Mouse (Mus musculus): ENCODE results near the gene Cdh20.

Gene Cdh20

DNA sequence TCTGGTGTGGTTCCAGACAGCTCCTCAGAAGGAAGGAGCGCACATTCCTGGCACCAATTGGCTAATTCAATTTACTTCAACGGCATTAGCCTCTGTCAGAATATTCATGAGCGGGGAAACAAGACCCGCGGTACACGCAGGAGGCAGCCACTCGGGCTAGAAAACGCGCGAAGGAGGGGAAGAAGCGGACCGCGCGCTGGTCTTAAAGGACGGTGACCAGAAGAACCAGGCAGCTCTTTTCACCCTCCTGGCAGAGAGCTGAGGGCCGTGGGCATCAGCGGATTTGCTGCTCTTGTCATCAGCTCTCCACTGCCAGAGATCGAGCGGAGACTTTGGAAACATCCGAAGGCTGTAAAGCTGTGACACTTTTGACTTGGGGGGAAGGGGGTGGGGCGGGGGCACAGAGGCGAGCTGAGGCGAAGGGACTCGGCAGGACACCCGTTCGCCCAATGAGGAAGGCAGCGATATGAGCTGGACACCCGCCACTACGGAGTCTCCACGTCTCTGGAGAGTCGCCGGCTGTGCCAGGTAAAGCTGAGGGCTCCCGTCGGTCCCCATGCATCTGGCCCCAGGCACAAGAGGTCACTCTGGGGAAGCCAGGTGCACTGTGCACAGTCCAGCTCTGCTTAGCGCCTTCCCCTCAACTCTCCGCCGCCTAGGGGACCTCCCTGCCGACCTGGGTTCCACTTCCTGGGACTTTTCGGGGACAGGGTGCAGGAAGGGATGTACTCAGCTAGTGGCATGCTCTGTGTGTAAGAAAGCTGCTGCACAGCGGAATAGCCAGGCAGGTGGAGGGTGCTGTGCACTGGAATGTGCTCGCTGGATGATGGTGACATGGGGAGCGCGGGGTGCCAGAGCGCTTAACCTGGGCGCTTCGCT is at the start of gene Cdh20:
Gene Cdh20 (plus strand): TSS at position 159 of the 879 bp plus-strand sequence.
- peak in 1 of 2 experiments; percentile 19 for DNase-seq

DNA sequence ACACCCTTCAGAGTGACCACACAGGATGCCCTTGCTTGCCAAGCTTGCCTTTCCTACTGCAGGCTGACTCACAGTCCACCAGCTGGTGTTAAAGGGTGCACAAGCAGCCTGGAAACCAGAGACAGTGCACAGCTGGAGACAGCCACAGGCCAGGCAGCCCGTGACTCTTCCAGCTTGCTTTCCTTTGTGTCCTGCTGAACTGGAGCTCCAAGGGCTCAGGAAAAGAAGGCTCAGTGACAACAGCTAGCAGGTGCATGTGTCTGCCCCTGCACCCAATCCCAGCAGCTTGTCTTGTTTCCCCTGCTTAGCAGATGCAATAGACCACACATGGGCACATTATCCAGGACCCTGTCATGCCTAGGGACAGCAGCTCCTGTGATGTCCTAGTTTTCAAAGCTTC is 21.5 kb upstream of the Cdh20 start:
- no peak for DNase-seq

DNA sequence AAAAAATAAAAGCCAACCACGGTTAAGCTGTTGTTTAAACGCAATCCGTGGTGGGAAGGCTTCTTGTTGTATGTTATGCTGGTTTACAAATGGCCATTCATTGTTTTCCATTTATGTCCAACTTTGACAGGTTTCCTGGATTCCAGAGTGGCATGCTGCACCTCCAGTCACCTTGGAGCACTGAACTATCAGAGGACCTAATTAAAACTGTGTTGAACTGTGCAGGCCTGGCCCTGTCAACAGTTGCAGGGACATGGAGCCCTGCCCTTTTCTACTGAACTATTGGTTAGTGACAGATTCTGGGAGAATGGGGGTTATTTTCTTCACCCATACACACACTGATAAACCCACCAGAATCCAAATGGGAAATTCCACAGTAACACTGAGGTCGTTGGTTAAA is 20.9 kb upstream of the Cdh20 start:
- no peak for DNase-seq

DNA sequence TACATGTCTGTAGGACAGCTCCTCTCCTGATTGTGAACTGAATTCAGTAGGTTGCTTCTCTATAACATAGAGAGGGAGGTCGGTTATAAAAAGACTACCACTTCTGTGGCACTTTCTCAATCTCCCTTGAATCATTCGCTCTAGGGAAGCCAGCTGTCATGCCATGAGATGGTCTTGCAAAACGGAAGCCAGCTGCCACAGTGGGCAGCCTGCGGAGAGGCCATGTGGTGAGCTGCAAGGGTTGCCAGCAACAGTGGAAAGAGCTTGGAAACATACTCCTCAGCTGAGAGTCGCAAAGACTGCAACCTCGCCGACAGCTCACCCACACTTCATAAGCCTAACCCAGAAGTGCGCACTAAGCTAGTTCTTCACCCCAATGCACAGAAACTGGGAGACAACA is 13.8 kb upstream of the Cdh20 start:
- peak in 1 of 2 experiments; percentile 62 for DNase-seq

DNA sequence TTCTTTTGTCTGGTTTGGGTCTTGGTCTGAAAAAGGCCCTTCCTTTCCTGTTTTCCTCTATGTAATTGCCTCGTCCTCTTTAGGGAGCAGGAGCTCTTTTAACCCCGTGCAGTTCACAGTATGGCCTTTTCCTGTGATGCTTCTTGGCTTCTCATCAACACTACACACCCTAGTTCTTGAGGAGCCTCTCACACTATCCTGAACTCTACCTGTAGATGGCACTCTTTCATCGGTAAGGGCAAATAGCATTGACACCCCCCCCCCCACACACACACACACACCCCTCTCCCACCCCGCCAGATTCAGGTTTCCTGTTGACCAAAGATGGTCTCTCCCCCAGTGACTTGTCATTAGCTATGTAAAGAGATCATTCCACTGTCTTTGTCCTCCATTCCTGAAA is 12.4 kb upstream of the Cdh20 start:
- DNase-seq: no peak

DNA sequence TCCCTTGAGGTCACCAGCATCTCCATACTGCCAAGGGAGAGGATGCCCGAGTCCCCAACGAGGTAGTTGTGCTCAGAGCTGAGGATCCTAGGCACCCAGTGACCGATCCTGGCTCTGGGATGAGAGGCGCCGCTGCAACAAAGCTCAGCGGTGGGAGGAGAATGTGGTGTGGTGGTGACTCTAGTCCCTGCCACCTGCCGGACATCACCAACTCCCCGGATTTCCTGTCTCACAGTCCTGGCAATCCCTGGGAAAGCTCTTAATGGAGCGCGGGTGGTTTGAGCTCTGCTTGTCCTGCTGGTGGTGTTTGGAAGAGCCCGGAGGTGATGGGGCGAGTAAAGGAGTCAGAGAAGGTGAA is 900 bp downstream of the Cdh20 start:
- peak in 1 of 2 experiments; percentile 19 for DNase-seq

DNA sequence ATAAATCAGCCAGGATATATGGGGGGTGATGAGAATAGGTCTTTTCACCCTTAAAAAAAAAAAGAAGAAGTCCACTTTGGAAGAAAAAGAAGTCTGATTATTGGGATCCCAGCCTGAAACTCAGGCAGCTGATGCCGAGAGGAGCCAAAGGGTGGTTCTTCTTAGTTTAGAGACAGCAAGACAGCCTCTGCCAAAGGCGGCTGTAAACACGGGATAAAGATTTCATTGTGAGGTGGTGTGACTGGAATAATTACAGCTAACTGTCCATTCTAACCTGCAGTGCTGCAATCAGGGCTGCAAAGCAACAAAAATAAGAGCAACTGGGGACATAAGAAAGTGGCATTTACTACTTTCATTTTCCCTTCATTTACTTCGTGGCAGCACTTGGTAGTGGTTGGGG is 3.6 kb downstream of the Cdh20 start:
- DNase-seq: no peak

DNA sequence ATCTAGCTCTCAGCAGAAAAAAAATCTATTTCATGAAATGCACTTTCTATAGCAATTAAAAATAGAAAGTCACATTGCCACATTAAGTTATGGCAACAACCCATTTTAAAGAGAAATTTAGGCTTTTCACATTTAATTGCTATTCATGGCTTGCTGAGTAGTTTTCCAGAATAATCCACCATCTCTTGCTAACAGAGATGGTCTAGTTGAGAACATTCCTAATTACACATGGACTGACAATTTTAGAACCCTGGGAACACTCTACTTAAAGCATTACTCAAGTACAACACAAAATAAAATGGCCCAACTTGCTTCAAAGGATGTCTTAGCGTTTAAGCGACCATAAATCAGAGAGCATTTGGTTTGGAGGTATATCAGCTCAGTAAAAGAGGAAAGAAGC is 4.9 kb downstream of the Cdh20 start:
- DNase-seq: no peak

DNA sequence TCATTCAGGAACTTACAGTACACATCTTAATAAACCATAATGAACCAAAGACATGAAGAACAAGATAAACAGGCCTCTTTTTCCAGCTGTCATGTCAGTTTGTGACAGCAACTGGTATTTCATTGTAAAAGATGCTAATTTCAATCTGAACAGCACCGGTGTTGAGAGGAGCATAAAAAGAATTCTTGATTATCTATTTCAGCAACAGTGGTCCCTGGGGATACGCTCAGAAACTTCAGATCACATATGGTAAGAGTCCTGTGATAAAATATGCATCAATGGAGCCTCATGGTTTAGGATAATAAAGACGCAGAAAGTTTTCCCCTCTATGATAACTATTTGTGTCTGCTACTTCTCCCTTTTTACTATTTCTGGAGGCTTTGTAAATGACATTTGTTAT is 25.2 kb downstream of the Cdh20 start:
- DNase-seq: no peak

DNA sequence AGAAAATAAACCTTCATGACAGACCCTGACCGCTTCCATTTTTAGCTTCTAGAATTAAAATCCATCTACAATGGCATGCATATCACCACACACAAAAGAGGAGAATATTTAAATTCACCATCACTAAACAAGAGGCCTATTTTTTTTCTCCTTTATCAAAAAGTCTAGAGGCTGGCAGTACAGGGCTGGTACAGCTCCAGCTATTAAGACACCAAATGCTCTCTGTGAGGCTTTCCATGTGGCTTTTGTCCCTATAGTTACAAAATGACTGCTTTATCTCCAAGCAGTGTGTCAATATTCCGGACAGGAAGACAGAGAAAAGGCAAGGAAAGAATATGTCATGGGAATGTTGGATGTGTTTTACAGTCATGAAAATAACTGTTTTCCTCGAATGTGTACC is 27.8 kb downstream of the Cdh20 start:
- DNase-seq: no peak

DNA sequence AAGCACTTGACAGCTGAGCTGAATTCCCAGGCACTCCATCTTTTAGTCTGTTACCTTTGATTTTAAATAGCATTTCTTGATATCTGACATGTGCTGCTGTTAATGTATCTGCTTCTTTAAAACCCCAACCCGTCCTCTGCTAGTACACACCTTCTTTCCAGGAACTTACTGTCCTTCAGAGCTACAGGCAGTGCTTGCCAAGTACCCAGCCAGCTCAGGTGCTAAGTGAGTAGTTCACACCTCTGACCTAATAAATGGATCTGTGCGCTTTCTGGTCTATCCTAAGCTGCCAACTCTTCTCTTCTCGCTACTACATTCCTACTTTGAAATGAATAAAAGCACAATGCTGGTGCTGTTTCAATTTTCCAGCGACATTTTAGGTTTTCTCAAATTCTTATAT is 28.8 kb downstream of the Cdh20 start:
- DNase-seq: no peak

DNA sequence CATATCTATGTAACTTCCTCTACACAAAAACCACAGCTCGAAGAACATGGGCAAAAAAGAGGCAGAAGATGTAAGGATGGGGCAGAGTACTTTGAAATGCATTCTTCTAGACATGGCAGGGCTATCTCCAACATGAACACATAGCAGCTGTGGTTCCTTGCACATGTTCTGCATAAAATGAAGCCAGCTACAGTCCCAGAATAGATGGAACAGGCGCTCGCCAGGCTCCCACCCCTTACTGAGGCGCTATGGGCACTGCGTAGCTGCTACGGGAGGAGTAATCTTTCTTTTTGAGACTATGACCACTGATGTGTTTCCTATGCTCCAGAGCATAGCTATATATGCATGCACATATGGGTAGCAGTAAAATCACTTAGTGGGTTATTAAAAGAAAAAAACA is 36.4 kb downstream of the Cdh20 start:
- DNase-seq: no peak

DNA sequence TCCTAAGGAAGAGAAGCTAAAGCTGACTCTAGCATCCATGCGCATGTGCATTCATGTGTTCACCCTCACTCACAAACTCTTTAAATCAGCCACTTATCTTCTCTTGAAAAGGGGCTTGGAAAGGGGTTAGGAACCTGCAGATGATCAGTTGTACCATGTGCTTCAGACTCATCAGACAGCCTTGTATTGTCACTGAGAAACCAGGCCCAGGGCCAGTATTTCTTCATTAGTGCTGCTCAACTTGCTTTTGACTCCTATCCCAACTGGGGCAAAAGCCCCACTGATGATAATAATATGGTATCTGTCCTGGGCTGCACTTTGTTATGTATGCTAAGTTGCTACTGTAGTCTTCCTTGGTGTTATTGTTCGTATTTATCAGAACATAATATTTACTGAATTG is 38.9 kb downstream of the Cdh20 start:
- no peak for DNase-seq

DNA sequence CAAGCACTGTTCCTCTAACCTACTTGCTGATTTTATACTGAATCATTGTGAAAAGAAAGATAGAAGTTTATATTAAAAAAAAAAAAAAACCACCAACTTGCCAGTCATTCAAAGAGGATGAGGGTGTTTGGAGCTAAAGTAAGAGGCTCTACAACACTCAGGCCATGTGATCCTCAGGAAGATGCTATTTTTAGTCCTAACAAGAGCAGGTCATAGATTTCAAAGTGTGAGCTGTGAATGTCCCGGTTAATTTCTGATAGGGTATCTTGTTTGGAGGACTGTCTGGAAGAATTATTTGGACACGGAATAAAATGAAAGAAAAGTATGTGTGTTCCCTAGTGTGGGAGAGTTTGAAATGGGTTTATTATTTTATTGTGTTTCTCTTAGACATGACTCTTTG is 49.2 kb downstream of the Cdh20 start:
- DNase-seq: no peak

DNA sequence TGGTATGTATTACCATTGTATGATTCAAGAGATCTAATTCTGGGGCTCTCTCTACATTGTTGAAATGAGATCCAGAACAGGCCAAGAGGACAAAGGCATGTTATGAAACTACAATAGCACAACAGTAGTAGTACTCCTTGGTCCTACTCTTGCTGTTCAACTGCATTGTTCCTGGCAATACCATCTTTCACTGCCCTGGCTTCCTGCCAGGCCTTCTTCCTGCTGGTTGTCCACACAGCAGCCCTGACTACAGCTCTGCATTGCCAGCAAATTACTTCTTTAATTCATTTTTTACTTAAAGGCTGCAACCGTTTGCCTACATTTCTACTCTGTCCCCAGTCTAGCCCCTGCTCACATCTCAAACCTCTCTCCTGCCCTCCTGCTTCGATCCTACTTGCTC is 59.8 kb downstream of the Cdh20 start:
- no peak for DNase-seq

DNA sequence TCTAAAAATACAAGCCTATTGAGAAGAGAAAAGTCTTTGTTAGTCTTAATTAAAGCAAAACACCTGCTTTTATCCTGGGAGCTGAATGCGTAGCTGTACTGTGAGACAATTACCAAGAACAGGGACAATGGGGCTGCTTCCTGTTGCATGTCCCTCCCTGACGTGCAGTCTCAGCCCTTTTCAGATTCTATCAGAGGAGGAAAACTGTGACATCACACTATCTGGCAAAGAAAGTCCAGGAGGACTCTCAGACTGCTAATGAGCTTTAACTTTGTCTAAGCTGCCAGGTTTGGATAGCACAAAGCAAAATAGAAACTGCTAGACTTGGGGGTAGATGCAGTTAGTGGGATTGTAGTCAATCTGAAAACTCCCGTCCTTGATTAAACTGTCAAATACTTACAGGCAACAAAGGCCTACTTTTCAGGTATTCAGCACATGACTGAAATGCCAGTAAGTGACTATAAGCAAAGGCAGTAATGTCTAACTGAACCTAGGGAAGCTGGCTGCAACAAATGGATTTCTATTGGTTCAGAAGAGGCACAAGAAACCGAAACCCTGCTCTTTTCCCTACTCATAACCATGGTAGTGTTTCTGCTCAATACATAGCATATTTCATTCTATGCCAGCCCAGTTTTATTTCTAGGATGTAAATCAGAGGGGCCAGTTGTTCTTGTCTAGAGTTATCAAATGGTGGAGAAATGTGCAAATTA is 70.0 kb downstream of the Cdh20 start:
- DNase-seq: no peak

DNA sequence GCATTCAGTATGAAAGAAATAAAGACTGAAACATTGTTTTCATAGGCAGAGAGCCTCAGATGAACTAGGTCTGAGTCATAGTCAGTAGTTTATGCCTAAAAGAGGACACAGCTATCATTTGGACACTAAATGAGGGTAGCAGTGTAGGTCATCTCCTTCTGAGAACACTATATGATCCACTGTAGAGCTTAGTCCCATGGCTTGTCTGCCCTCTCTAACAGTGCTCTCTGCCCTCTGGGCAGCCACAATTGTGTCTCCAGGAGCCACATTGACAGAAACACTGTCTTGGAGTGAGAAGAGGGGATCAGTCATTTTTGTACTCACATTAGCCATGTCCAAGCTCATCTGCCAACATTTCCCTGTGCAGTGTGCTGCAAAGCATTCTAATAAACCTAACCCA is 70.7 kb downstream of the Cdh20 start:
- no peak for DNase-seq

DNA sequence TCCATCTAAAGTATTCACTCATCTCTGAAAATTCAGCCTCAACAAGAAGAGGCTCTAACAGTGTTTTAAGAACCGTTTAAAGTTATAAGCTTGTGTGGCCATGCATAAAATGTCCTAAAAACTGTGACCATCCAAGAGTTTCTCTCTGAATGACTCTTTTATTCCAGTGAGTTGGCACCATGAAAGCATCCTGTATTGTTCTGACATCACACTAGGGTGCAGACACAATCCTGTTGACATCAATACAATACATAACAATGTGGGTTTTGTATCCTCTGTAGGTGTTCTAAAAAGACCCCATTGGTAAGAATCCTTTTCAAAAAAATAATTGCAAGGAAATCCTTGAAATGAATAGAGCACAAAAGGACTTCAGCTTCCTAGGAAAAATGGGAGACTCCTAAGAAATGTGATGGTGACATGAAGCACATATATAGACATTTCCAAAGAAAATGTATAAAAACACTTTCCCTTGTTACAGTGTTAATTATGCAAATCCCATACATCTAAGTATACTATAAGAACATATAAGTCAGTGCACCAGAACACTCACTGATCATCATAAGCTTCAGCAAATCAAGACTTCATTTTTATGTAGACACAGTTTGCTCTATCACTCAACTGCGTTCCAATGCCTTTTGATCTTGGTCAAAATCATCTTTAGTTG is 80.1 kb downstream of the Cdh20 start:
- no peak for DNase-seq

DNA sequence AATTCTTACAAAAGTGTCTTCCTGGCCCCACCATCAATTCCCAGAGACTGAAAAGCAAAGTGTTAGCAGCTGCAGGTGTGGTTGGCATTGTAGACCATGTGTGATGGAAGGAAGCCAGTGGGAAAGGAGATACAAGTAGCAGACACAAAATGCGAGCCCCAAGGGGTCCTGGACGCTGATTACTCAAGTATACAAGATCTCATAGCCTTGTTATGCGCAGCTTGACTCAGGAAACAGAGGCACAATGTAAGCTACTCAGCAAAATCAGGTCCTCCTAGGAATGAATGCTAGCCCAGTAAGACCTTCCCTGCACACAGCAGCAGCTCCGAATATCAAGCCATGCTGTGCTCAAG is 80.6 kb downstream of the Cdh20 start:
- DNase-seq: no peak

DNA sequence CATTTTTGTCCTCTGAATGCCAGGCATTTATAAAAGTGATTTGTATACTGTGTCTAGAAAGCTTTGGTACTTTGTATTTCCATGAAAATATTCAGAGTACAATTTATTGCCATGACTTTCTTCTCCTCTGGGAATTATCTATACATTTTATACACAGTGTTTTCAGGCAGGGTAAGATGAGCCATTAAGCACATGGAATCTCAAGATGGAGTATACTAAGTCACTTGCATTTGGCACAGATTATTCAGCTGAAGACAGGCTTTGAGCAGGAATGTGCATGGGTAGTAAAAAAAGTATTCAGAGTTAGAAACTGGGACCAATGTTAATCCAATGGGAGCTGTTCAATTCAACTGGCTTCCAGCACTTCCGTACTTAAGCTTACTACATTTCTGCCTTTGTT is 109.1 kb downstream of the Cdh20 start:
- DNase-seq: no peak

DNA sequence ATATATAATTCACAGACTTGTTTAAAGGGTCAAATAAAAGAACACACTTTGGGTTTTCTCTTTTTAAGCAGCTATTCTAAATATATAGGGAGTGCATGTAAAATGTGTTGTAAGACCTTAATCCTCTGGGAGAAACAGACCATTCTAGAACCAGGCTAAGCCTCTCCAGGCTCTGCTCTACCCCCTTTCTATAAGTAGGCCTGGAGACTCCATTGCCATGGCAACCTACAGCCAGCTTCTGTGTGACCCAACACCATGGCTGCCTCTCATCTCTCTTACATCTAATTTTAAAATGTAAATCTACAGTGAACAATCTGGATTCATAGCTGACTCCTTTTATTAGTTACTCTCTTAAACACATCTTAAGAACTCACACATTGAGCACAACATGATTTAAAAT is 133.5 kb downstream of the Cdh20 start:
- no peak for DNase-seq

DNA sequence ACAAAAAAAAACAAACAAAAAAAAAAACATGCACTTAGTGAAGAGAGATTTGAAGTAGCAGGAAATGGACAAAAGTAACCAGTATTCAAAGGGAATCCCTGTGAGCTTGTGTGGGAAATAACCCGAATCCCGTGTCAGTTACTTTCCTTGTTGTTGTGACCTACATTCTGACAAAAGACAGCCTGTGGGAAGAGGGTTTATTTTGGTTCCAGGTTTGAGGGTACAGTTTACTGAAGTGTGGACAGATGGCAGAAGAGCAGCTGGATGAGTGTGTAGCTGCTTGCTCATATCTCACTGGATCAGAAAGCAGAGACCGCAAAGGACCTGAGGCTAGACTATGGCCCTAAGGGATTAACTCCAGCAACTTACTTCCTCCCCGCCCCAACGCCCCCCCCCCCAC is 135.1 kb downstream of the Cdh20 start:
- DNase-seq: no peak

DNA sequence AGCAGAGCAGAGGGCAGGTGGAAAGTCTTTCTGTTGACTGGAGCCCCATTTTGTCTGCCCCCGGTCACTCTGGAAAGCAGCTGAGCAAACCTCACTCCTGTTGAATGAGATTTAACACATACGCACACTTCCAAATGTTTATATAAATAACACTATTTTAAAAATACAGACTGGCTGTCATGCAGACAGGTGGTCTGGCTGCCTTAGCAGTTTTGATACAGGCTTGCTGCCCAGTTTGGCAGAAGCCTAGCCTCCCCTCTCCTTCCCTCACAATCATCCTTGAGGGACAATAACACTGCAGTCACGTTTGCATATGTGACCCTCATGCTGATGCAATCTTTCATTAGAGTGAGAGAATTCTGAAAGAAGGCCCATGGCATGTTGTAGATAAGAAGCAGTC is 144.1 kb downstream of the Cdh20 start:
- DNase-seq: peak in 1 of 2 experiments; percentile 18

DNA sequence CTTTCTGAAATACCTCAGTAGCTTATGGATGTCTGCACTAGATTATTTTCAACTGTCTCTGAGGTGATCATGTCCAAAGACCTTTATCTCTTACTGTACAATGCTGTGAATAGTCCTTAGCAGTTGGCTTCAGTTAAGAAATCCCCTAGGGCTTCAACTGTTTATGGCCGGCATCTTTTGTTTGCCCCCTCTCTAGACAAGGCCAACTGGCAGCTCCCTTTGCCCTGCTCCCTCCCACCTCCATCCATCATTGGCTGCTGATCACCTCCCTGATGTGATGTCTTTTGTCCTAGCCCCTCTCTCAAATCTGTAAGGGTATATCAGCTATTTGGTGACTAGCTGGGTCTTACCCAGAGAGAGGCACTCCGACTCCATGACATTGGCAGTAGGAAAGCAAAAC is 148.2 kb downstream of the Cdh20 start:
- no peak for DNase-seq
